Mouse (Mus musculus) lung, adult 2 months (tissue): ENCODE measurements around the gene Nexn. TPM values are rescaled to one million over a fixed set of nuclear protein-coding genes. Genes with fewer than 3 reads are reported as not detected.
A peak's percentile ranks its signal among the peaks of the same experiment; 100 is the strongest.

Experiments used
- DNase-seq: peaks from one replicate; pipeline ENCODE4 v3.0.0; 2022
- H3K4me1 ChIP-seq: fragments of 200-500 bp; 2 replicates; pipeline ENCODE4 v1.6.1; 2011; ENCODE audit warnings: low read length; ENCODE audit not compliant: control insufficient read depth, insufficient read depth
- H3K4me3 ChIP-seq: fragments of 200-500 bp; replicated peaks from 2 replicates; pipeline ENCODE3; 2011; ENCODE audit warnings: low read depth, mild to moderate bottlenecking, control low read depth, low read length; ENCODE audit errors: extremely low read depth
- CTCF ChIP-seq: fragments of 200-500 bp; IDR thresholded peaks from 2 replicates; pipeline ENCODE4 v1.5.1; 2011; ENCODE audit warnings: mild to moderate bottlenecking, low read length, control low read depth; ENCODE audit not compliant: insufficient read depth
- POLR2A ChIP-seq: fragments of 200-500 bp; IDR thresholded peaks from 2 replicates; pipeline ENCODE4 v1.6.1; 2011; ENCODE audit warnings: low read depth, mild to moderate bottlenecking, control low read depth, low read length, borderline replicate concordance; ENCODE audit errors: extremely low read depth
- WGBS: fragments of 180-500 bp; shearing (Covaris S2); methylation state at CpG from one replicate; pipeline ENCODE4 v1.1.7; 2018; 5-methylcytosine and 5-hydroxymethylcytosine counted together
- polyA plus RNA-seq: library from polyadenylated mRNA; depleted of rRNA; stranded (reverse); fragments of >200 nt; gene quantifications from 2 replicates; pipeline ENCODE4 v1.2.3, GENCODE M21; 2012

Gene Nexn
- polyA plus RNA-seq, 1 experiment, result 1.1 TPM

DNA sequence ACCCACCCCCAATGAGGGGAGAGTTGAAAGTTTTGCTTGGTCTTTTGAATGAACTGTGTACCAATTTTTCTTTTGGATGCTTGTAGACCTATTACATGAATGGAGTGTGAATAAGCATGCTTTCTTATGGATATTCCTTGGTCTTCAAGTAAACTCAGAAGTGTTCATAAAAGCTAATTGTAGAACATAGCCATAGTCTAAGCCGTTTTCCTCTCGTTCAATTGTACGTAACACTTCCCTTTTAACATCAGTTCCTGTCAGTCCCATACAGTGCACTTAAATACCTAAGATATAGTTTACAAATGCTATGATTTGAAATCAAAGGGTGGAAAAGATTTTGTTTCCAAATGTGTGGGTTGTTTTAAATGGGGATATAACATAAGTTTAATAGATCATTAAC, 52.7 kb downstream of the Nexn start:
- 13% methylated on average over 3 of the region's 3 CpGs for WGBS
- peak overlapping the region; percentile 19 for H3K4me3 ChIP-seq
- peaks cover 14% of the 10 kb centered on the region for H3K4me1 ChIP-seq
- no peak for DNase-seq
- no peak for TF ChIP-seq POLR2A
- no peak for TF ChIP-seq CTCF

DNA sequence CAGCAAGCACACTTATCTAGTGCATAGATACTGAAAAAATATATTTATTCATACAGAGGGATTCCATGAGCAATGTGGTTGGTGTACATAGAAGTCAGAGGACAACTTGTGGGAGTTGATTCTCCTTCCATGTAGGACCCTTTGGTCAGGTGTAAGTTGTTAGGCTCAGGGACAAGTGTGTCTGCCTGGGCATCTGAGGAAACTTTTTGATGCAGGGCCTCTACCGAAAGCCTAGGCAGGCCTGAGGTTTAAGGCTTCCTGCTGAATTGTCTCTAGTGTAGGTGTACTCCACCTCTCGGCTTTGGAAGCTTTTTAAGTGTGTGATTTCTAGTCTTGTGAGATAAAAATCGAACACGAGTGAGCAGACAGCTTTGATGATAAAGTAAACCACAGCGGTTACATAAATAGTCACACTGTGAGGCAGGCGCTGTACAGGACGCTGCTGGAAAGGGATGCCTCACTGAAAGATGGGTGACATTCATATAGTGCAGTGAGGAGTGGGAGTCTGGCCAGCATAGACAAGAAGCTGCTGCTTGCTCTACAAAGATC, 54.3 kb downstream of the Nexn start:
- TF ChIP-seq POLR2A (no peak), CTCF (no peak)
- H3K4me3 ChIP-seq, result peak overlapping the region; percentile 46
- peaks cover 14% of the 10 kb centered on the region for H3K4me1 ChIP-seq
- 1% methylated on average over 7 of the region's 7 CpGs for WGBS
- DNase-seq, result no peak

DNA sequence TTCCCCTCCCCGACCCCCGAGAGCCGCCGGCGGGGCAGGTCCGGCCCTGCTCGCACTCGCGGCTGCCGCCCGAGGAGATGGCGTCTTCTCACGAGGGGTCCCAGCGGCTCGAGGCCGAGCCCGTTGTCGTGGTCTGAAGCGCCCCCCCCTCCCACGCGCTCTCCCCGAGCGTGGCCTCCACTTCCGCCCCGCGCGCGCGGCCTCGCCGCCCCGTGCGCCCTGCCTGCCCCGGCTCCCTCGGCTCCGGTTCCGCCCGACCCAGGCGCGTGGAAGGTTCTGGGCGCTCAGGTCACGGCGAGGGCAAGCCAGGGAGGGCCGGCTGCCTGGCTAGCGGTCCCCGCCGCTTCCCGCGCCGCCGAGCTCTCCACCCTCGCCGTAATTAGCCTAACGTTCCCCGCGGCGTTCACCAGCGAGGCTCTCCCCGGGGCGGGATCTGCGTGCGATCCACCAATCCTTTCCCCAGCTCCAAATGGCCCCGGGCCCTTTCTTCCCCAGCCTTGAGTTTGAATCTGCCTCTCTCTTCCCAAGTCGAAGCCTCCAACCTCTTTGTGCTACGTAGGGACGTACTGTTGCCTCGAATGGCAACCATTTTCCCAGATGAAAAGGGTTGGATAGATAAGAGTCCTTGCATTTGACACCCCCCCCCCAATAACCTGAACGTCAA, 55.3 kb downstream of the Nexn start:
- H3K4me3 ChIP-seq, result peak overlapping the region; percentile 77
- 1% methylated on average over 52 of the region's 68 CpGs for WGBS

DNA sequence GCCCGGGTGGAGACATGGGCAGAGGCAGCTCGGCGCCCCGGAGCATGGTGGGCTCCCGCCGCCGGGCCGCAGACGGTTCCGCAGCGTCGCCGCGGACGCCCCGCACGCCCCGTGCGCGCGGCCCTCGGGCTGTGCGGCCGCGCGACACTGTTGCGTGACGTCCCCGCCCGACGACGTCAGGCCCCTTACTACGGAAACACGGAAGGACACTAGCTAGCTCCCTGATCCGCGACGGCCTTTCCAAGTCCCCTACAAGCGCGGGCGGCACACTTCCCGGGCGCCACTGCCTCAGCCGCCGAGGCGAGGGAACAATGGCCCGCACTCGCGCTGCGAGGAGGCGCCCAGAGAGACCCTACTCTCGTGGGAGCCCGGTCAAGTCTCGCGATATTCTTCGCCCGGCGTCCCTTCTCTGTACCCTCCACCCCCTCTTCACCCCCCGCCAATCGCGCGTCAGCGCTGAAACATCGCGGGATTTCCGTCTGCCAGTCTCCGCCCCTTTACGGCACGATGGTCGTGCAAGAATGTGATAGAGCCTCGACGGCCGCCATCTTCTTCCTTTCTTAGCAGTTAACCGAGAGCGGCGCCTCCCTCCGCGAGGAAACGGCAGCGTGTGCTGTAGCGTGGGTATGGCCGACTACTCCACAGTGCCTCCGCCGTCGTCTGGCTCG, 56.0 kb downstream of the Nexn start, which contains the start of the genes Dnajb4 and Fubp1:
Gene Dnajb4, minus strand, starts transcription at position 336 of the 668 bp plus-strand sequence.
Gene Fubp1, plus strand, starts transcription at position 456 of the 668 bp plus-strand sequence.
- peaks cover 14% of the 10 kb centered on the region for H3K4me1 ChIP-seq
- TF ChIP-seq POLR2A (peak; percentile 94), CTCF (no peak)
- 1% methylated on average over 85 of the region's 85 CpGs for WGBS
- peak within 1 kb of the TSS; percentile 85 for H3K4me3 ChIP-seq
- peak; percentile 100 for DNase-seq

More for the DNA sequence above, 55.3 kb downstream of the Nexn start:
- no peak for TF ChIP-seq CTCF
- TF ChIP-seq POLR2A, result no peak
- peak; percentile 77 for DNase-seq
- peaks cover 14% of the 10 kb centered on the region for H3K4me1 ChIP-seq

DNA sequence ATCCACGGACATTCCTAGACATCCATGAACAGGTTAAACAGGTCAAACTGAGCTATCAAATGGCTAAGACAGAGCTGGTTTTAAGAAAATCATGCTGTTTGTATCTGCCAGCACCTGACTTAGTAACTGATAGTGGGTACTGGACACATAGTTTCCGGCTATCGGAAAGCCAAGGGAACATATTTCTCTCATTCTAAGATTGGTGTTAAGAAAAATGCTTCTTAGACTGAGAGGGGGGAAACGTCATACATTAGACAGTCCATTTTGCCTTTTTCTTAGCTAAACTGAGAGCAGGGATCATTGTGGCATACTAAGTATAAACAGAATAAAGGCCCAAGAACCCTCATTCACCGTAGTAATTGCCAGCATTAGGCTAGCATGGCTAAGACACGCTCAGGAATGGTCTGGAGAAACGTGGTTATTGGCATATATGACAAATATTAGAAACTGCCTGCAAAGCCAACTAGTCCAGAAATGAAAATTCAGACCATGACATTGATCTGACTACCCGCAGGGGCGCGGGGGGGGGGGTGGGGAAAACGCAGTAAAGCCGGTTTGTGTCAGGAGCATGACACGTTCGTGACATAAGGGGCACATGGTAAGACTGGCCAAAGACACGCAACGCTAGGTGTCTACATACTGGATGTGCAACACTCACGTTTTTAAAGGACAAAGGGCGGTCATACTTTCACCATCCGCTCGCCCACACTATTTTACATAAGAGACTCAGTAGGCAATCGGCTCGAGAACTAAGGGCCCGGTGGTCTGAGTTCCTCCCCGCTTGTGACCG, 56.8 kb downstream of the Nexn start:
- DNase-seq, result no peak
- 3% methylated on average over 25 of the region's 25 CpGs for WGBS
- TF ChIP-seq CTCF, result no peak
- Histone ChIP-seq H3K4me1 (peaks cover 14% of the 10 kb centered on the region), H3K4me3 (peak overlapping the region; percentile 85)

DNA sequence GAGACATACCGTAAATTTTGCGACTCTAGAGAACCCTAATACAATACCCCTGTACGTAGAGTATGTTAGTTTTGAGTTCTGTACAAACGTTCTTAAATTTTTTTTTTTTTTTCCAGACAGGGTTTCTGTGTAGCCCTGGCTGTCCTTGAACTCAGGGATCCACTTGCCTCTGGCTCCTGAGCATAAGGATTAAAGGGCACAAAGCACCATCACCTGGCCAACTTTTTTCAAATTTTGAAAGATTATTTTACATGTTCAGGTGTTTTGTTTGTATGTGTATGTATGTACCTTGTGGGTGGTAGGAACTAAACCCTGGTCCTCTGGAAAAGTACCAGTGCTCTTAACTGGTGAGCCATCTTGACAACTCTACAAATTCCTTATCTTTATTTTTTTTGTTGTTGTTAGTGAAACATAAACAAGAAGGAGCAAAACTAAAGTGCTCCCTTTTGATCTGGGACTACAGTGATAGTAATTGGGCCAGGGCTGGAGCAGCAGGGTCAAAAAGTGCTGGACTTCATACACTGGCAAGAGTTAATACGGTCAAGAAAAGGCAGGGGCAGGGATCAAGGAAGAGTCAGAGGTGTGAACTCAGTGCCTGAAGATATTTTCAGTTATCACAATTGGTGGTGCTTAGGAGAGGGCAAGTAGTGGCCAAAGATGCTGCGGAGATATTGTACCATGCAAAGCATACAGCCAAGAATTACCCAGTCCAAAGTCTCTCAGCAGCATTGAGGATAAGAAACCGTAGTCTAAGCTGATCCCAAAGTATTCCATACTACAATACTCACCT, 57.9 kb downstream of the Nexn start:
- DNase-seq, result no peak
- no peak overlapping the region for H3K4me3 ChIP-seq
- 86% methylated on average over 7 of the region's 7 CpGs for WGBS
- TF ChIP-seq CTCF (no peak), POLR2A (no peak)
- H3K4me1 ChIP-seq, result peaks cover 12% of the 10 kb centered on the region

DNA sequence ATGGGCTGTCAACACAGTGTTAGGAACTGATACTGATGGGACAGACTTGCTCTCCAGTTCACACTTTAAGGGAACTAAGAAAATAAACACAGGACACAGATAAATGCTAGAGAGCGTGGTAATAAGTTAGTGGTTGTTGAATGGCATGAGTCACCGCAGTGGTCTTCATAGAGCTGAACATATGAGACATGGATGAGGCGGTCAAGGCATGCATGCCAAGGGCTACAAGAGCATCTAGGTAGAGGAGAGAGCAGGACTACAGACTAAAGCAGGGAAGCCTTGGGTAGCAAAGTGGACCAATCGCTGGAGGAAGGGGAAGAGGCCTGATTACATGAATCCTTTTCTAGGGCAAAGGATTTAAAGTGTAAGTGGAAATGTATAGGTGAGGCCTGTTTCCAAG, 59.0 kb downstream of the Nexn start:
- WGBS, result 95% methylated on average over 4 of the region's 4 CpGs
- DNase-seq, result no peak
- TF ChIP-seq CTCF (no peak), POLR2A (no peak)
- Histone ChIP-seq H3K4me3 (no peak overlapping the region), H3K4me1 (peaks cover 6% of the 10 kb centered on the region)

DNA sequence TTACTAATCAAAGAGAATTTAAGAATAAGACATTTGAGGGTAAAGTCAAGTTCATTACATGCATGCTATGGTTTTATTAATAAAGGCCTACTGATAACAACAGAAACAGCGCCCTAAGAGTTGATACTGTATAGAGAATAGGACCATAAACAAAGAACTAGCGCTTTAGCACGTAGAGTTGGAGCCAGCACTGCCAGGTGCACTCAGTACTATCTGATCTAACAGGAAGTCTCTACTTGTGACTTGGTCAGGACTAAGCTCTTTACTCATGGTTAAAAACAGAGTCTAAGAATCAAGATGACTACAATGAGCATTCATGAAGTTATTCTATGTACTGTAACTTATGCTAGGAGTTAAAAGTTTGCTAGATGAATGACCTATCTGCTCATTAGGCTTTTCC, 61.6 kb downstream of the Nexn start:
- TF ChIP-seq CTCF (no peak), POLR2A (no peak)
- 82% methylated on average over 3 of the region's 3 CpGs for WGBS
- peaks cover 4% of the 10 kb centered on the region; the same call in 1 of the 2 replicates for H3K4me1 ChIP-seq
- DNase-seq, result no peak
- H3K4me3 ChIP-seq, result no peak overlapping the region

DNA sequence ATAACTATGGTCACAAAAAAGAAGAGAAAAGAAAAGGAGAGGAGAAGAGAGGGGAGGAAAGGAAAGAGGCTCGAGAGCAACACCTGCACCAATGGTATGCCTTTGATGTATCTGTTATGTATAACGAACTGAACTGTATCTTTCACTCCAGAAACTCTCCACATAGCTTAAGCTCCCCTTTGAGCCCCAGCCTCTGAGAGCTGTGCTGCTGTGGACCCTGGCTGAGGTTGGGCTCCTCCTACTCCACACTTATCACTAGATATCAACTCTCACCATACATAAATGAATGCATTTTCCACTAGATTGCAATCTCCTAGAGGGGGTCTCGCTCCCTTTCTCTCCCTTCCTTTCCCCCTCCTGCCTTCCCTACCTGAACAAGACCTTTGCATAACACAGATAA, 62.2 kb downstream of the Nexn start:
- TF ChIP-seq POLR2A (no peak), CTCF (no peak)
- DNase-seq, result no peak
- WGBS, result 62% methylated on average over 3 of the region's 3 CpGs
- Histone ChIP-seq H3K4me3 (no peak overlapping the region), H3K4me1 (no peaks in the 10 kb centered on the region; the same call in 1 of the 2 replicates)
